Mouse (Mus musculus) E14TG2a.4 (cell line): ENCODE measurements around the gene Myh7.

Experiments
- CTCF ChIP-seq: conservative IDR thresholded peaks from 2 replicates; pipeline ENCODE4 v1.5.1; 2014; ENCODE audit warnings: low read length
- NANOG ChIP-seq: IDR thresholded peaks from 2 replicates; pipeline ENCODE4 v1.6.1; 2014; ENCODE audit warnings: borderline replicate concordance, low read length, mixed read lengths

DNA sequence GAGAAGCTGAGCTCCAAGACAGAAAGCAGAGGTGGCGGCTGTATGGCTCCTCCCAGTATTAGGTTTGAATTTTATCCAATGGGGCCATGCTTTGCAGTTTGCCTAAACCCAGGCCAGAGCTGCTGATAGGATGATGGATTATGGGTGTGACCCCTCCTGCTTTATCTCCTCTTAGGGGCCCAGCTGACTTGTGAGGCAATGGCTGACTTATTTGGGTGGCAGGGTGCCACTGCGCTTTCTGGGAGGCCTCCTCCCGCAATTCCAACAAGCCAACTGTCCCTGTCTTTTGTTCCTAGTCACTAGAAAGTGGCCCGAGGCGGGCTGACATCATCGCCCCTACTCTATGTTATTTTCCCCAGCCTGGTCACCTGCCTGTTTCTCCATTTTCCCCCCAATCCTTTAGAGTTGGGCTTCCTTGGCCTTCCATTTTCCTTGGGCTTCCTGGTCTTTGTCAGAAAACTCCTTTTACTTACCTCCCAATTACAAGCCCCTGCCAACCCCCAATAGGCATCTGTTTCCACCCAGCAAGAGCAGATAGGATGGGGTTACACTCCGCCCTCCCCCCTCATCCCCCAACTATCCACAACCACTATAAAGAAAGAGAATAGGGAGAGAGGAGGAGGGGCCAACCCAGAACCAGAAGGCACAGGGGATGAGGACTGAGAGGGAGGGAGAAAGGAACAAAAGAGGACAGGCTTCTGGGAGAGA, 69.6 kb downstream of the Myh7 start:
- TF ChIP-seq CTCF (no peak), NANOG (no peak)
